Mouse (Mus musculus): Measurements from ENCODE around the gene Foxp1.

DNA sequence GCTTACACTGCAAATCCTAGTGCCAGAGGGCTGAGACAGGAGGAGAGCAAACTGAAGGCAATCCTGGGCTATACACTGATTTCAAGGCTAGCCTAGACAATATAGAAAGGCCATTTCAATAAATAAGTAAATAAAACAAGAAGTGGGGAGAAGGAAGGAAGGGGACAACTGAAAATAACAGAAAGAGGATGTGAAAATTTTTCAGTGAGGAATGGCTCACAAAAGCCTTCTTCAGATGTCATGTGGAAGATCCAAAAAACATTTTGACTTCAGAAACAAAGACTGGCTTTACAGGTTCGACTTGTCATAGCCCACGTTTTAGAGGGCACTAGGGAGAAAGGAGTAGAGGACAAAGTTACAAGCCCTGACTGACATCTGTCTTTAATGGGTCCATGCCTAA lies 335.1 kb downstream of the Foxp1 start:
- TF ChIP-seq POLR2A (IDR thresholded peaks at IDR 0.05; ENCODE audit: insufficient read length, low read depth) = no peak
- TF ChIP-seq REST (IDR thresholded peaks at IDR 0.05; ENCODE audit: insufficient read depth, insufficient read length) = no peak
- TF ChIP-seq USF1 (IDR thresholded peaks at IDR 0.05; ENCODE audit: low read depth) = no peak
